9 mouse cellular contexts compared by ENCODE assay signal in genomic region chr17:88628676-88629380, GRCm38 (mm10). TPM values are rescaled to one million over a fixed set of nuclear protein-coding genes. Genes with fewer than 3 reads are reported as not detected.
DNase-seq lines count a peak whose midpoint lies in the region; ATAC-seq and TF ChIP-seq lines count a peak whose summit lies in the region.
"Had no signal": no experiment of that assay in that cellular context is flagged by ENCODE, and none has a peak within 500 bp of the region (broad histone marks: within the 10 kb centered on the region; RNA-seq: fewer than 3 reads in every experiment).

No protein-coding gene starts in this region.

- peak overlapping the region; percentile 90 for H3K27ac ChIP-seq in intestine, postnatal 0 days (ENCODE audit: low read depth, low read length)
- no peak overlapping the region for H3K27ac ChIP-seq in liver, embryonic 16.5 days (ENCODE audit: low read length)
- H3K27ac ChIP-seq in left cerebral cortex, adult 2 months, result no peak overlapping the region; the same call in 1 of the 2 replicates

- peaks cover 3% of the 10 kb centered on the region; the same call in 1 of the 2 replicates for H3K36me3 ChIP-seq in E14TG2a.4 (ENCODE audit: insufficient read depth, low read length)
- 0 out of 2 replicates have a peak, but pooled peaks cover 4% of the 10 kb centered on the region for H3K36me3 ChIP-seq in intestine, postnatal 0 days (ENCODE audit: control insufficient read depth, insufficient read depth)
- H3K36me3 ChIP-seq in liver, embryonic 16.5 days (ENCODE audit: control insufficient read depth, insufficient read depth), result no peaks in the 10 kb centered on the region

- no peaks in the 10 kb centered on the region for H3K9me3 ChIP-seq in E14TG2a.4 (ENCODE audit: low read length)
- H3K9me3 ChIP-seq in intestine, postnatal 0 days (ENCODE audit: control insufficient read depth), result no peaks in the 10 kb centered on the region
- H3K9me3 ChIP-seq in liver, embryonic 16.5 days (replicated peaks; ENCODE audit: control insufficient read depth, low read length), result no peaks in the 10 kb centered on the region

- peak; percentile 17; the same call in 1 of the 2 replicates for ATAC-seq in intestine, postnatal 0 days
- ATAC-seq in liver, embryonic 16.5 days (ENCODE audit: low read depth), result peak; percentile 63

- no peaks in the 10 kb centered on the region for H3K27me3 ChIP-seq in E14TG2a.4 (ENCODE audit: insufficient read depth, low read length)
- no peaks in the 10 kb centered on the region for H3K27me3 ChIP-seq in intestine, postnatal 0 days (replicated peaks; ENCODE audit: control insufficient read depth, insufficient read depth, low read length)
- H3K27me3 ChIP-seq in liver, embryonic 16.5 days (ENCODE audit: control insufficient read depth, insufficient read depth, low read depth, low read length), result no peaks in the 10 kb centered on the region

- H3K4me1 ChIP-seq in E14TG2a.4 (replicated peaks; ENCODE audit: low read depth, low read length), result peaks cover 75% of the 10 kb centered on the region
- H3K4me1 ChIP-seq in intestine, postnatal 0 days (replicated peaks; ENCODE audit: control insufficient read depth, insufficient read depth, low read length), result peaks cover 16% of the 10 kb centered on the region; the same call in 1 of the 2 replicates
- no peaks in the 10 kb centered on the region for H3K4me1 ChIP-seq in liver, embryonic 16.5 days (ENCODE audit: control insufficient read depth, low read depth, low read length)

- DNase-seq in adrenal gland, postnatal 25 days, result peak; percentile 56
- DNase-seq in heart, adult 11 months, result peak; percentile 99
- DNase-seq in ovary, postnatal 14 days (ENCODE audit: low spot score), result peak; percentile 65
- DNase-seq in spleen, postnatal 4 days (ENCODE audit: low spot score in 2 of 2), result no peak
- no peak for DNase-seq in left cerebral cortex, adult 2 months (ENCODE audit: extremely low spot score in 1 of 2, low spot score in 2 of 2)

- TF ChIP-seq CTCF in E14TG2a.4 (conservative IDR thresholded peaks at IDR 0.05; ENCODE audit: low read length), result no peak
- TF ChIP-seq CTCF in intestine, postnatal 0 days (IDR thresholded peaks at IDR 0.05; ENCODE audit: low read depth), result no peak
- no peak for TF ChIP-seq CTCF in left cerebral cortex, adult 2 months (IDR thresholded peaks at IDR 0.05)

- H3K4me3 ChIP-seq in E14TG2a.4 (replicated peaks; ENCODE audit: low read length), result 0 out of 2 replicates have a peak overlapping the region, but pooled peaks have one; percentile 13
- H3K4me3 ChIP-seq in intestine, postnatal 0 days (ENCODE audit: low read depth, low read length), result no peak overlapping the region
- H3K4me3 ChIP-seq in liver, embryonic 16.5 days (ENCODE audit: low read depth, low read length), result no peak overlapping the region
- H3K4me3 ChIP-seq in left cerebral cortex, adult 2 months, result no peak overlapping the region

- peak overlapping the region; percentile 52 for H3K4me2 ChIP-seq in intestine, postnatal 0 days (replicated peaks; ENCODE audit: low read depth)
- H3K4me2 ChIP-seq in liver, embryonic 16.5 days (ENCODE audit: low read depth, low read length), result no peak overlapping the region

- H3K9ac ChIP-seq in intestine, postnatal 0 days (ENCODE audit: low read depth, low read length), result no peak overlapping the region
- H3K9ac ChIP-seq in liver, embryonic 16.5 days (ENCODE audit: low read depth, low read length), result no peak overlapping the region

- intact Hi-C loops in left cerebral cortex, adult 2 months (cut with DNase I), result no loop called here

- WGBS in intestine, postnatal 0 days, result 42% methylated on average over 8 of the region's 10 CpGs
- WGBS in liver, embryonic 16.5 days (ENCODE audit: insufficient replicate concordance), result 33% methylated on average over 9 of the region's 10 CpGs

RNA-seq across cellular contexts. Expression of gene Ston1, which starts 31.3 kb away (rescaled TPM):
- total RNA-seq in adrenal gland, postnatal 25 days (2021), result 26.0 and 33.3 TPM in 2 replicates
- polyA plus RNA-seq in intestine, postnatal 0 days (2015; fragmentation: Nextera tagmentation; extraction: Ambion mirVana), result 3.7 and 3.9 TPM in 2 replicates
- 0.91 and 0.96 TPM in 2 replicates for polyA plus RNA-seq in liver, embryonic 16.5 days (2015; fragmentation: Nextera tagmentation; extraction: Ambion mirVana)
- 1 to 10 TPM; 6.1 to 7.4 TPM for total RNA-seq in left cerebral cortex, adult 2 months (2021)

RNA-seq across cellular contexts. Expression of gene Gtf2a1l, which starts 39.6 kb away (rescaled TPM):
- not detected in 2 replicates for total RNA-seq in adrenal gland, postnatal 25 days (2021)
- not detected in 2 replicates for polyA plus RNA-seq in intestine, postnatal 0 days (2015; fragmentation: Nextera tagmentation; extraction: Ambion mirVana)
- not detected in 2 replicates for polyA plus RNA-seq in liver, embryonic 16.5 days (2015; fragmentation: Nextera tagmentation; extraction: Ambion mirVana)
- total RNA-seq in left cerebral cortex, adult 2 months (2021), result under 1 TPM; 0.28 to 0.32 TPM
- polyA plus RNA-seq: large intestine, adult 2 months had no signal

Comparison
In these comparisons a context has a peak if more than half of its experiments do, and no peak if none do; other contexts are left out.
1. DNase-seq: peak in adrenal gland, postnatal 25 days (single experiment), heart, adult 11 months (single experiment) and ovary, postnatal 14 days (single experiment); none in spleen, postnatal 4 days (0 of 2) and left cerebral cortex, adult 2 months (0 of 2).